Mouse (Mus musculus) C2C12 (cell line): ENCODE measurements at regions not wholly inside any gene's neighbourhood (a gene's known extent, or its start where the extent isn't known, plus 50 kb on each side); places are given as distances from the start of the nearest gene placed in this dataset.

ENCODE experiments used
- CEBPB ChIP-seq: IDR thresholded peaks from one replicate; pipeline ENCODE4 v1.6.1; 2011; ENCODE audit warnings: low read depth, mild to moderate bottlenecking, control low read depth, moderate library complexity
- CTCF ChIP-seq: IDR thresholded peaks from one replicate; pipeline ENCODE4 v1.5.1; 2011; ENCODE audit not compliant: control insufficient read depth, insufficient read depth, insufficient read length
- FOSL1 ChIP-seq: IDR thresholded peaks from one replicate; pipeline ENCODE4 v1.8.0; 2011; ENCODE audit warnings: mild to moderate bottlenecking, low read length; ENCODE audit not compliant: poor library complexity, insufficient read depth, severe bottlenecking
- MAX ChIP-seq: IDR thresholded peaks from one replicate; pipeline ENCODE4 v1.6.1; 2011; ENCODE audit warnings: mild to moderate bottlenecking, control low read depth
- MYOD1 ChIP-seq: IDR thresholded peaks from one replicate; pipeline ENCODE4 v1.6.1; 2011; ENCODE audit warnings: low read depth; ENCODE audit not compliant: control insufficient read depth, insufficient read length
- MYOG ChIP-seq: IDR thresholded peaks from one replicate; pipeline ENCODE4 v1.6.1; 2011; ENCODE audit not compliant: control insufficient read depth, insufficient read length; ENCODE audit errors: extremely low read depth
- USF1 ChIP-seq: IDR thresholded peaks from one replicate; pipeline ENCODE4 v1.6.1; 2011; ENCODE audit warnings: low read depth, mild to moderate bottlenecking, control low read depth, moderate library complexity

DNA sequence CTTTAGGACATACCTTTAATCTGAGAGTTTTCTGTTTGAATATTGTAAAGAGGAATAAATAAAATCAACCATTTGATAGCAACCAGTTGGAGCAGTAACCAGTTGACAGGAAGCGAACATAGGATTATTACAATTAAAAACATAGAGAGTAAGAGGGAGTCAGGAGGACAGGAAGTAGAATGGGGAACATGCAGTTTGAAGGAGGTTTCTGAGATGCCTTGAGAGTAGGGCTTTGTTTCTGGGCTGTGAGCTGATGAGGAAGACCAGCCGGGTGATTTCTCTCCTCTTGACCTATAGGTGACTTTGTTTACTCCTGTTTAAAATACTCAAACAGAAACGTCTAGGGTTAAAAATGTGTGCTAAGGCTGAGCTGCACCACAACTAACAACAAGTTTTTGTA lies 160.6 kb upstream of the Ctso start:
- TF ChIP-seq USF1 = no peak
- no peak for TF ChIP-seq CTCF
- TF ChIP-seq FOSL1 = no peak
- TF ChIP-seq CEBPB = no peak
- no peak for TF ChIP-seq MAX
- no peak for TF ChIP-seq MYOG
- TF ChIP-seq MYOD1 = no peak
